Comparison of ENCODE assay signal across 1 mouse cellular context in the genomic region with DNA sequence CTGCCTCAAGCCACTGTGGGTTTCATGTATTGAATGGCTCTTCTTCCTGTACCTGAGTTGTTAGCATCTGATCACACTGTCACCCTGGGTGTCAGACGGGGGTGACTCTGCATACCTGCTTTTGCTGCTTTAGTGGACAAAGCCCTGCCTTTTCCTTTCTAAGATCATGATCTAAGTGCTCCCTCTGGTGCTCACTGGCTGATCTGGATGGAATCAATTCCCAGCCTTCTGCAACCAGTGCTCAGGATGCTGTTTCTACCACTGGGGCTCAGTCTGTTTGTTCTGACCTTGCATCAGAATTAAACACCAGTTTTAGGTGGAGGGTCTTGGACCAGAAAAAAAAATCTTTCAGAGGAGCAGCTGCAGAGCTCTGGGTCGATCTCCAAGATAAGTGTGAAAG.
TF ChIP-seq lines count a peak whose summit lies in the region.

No protein-coding gene starts in this region.

TF ChIP-seq in MEL, 35 proteins besides CTCF, POLR2A, EP300 and RAD21 (continued from another document):
- TF ChIP-seq MXI1 (IDR thresholded peaks at IDR 0.05; ENCODE audit: low read depth, low read length), result no peak
